ENCODE assay signal across 19 mouse cellular contexts in genomic region chr15:101239821-101240220, GRCm38 (mm10). TPM values are rescaled to one million over a fixed set of nuclear protein-coding genes. Genes with fewer than 3 reads are reported as not detected.
A peak's percentile ranks its signal among the peaks of the same experiment; 100 is the strongest.
DNase-seq lines count a peak whose midpoint lies in the region; ATAC-seq and TF ChIP-seq lines count a peak whose summit lies in the region.
"Had no signal": no experiment of that assay in that cellular context is flagged by ENCODE, and none has a peak within 500 bp of the region (broad histone marks: within the 10 kb centered on the region; RNA-seq: fewer than 3 reads in every experiment).

No protein-coding gene starts in this region.

- ATAC-seq in heart, embryonic 13.5 days (ENCODE audit: extremely low read depth, insufficient number of reproducible peaks, low FRiP score, low TSS enrichment), result no peak
- ATAC-seq: Patski had no signal

- no peak overlapping the region for H3K27ac ChIP-seq in heart, embryonic 13.5 days (replicated peaks)
- H3K27ac ChIP-seq in left cerebral cortex, adult 2 months, result peak overlapping the region; percentile 89
- H3K27ac ChIP-seq: hindbrain, embryonic 12.5 days; liver, embryonic 13.5 days; midbrain, embryonic 13.5 days had no signal

- no peaks in the 10 kb centered on the region for H3K36me3 ChIP-seq in heart, embryonic 13.5 days
- H3K36me3 ChIP-seq in myocyte (ENCODE audit: control insufficient read depth, insufficient read depth), result no peaks in the 10 kb centered on the region
- H3K36me3 ChIP-seq: embryonic facial prominence, embryonic 10.5 days; hindbrain, embryonic 12.5 days; liver, embryonic 13.5 days; midbrain, embryonic 13.5 days had no signal

- peak; percentile 49 for DNase-seq in cerebellum, adult 9-11 months
- no peak for DNase-seq in cerebellum, adult 9-10 months
- DNase-seq in heart, postnatal 25 days (ENCODE audit: low spot score), result no peak
- no peak for DNase-seq in left cerebral cortex, adult 2 months (ENCODE audit: extremely low spot score in 1 of 2, low spot score in 2 of 2)
- DNase-seq in left cerebral cortex, postnatal 4 days, result no peak
- DNase-seq in spleen, postnatal 36 days (ENCODE audit: low spot score in 2 of 2), result no peak
- DNase-seq: liver, embryonic 13.5 days; lung, adult 2 months; right cerebral cortex, postnatal 14 days had no signal

- intact Hi-C loops in heart, postnatal 25 days (cut with DNase I), result loop anchor here (1.0 to 10.0 kb wide), 4 partner anchors 27 to 745 kb away; no protein-coding TSS in a partner anchor
- intact Hi-C loops in left cerebral cortex, adult 2 months (cut with DNase I), result loop anchor here (1.0 kb wide), 3 partner anchors 17 to 75 kb away; no protein-coding TSS in a partner anchor
- intact Hi-C loops in left cerebral cortex, postnatal 4 days (cut with DNase I), result loop anchor here (1.0 to 2.0 kb wide), 2 partner anchors 43 to 77 kb away; no protein-coding TSS in a partner anchor

- TF ChIP-seq CTCF in left cerebral cortex, adult 2 months (IDR thresholded peaks at IDR 0.05), result no peak

- no peak overlapping the region for H3K4me3 ChIP-seq in heart, embryonic 13.5 days
- H3K4me3 ChIP-seq in left cerebral cortex, adult 2 months, result no peak overlapping the region
- no peak overlapping the region for H3K4me3 ChIP-seq in myocyte
- H3K4me3 ChIP-seq: liver, embryonic 13.5 days had no signal

- 81% methylated on average over 8 of the region's 8 CpGs for WGBS in heart, embryonic 13.5 days

- H3ac ChIP-seq in myocyte (ENCODE audit: control insufficient read depth, insufficient read length), result no peak overlapping the region

- TF ChIP-seq POLR2A in myocyte (IDR thresholded peaks at IDR 0.05; ENCODE audit: insufficient read length, low read depth), result no peak

- no peak overlapping the region for H3K4me2 ChIP-seq in heart, embryonic 13.5 days
- H3K4me2 ChIP-seq in myocyte (ENCODE audit: low read depth), result peak overlapping the region; percentile 47

- peaks cover 4% of the 10 kb centered on the region; the same call in 1 of the 2 replicates for H3K27me3 ChIP-seq in heart, embryonic 13.5 days (replicated peaks)
- no peaks in the 10 kb centered on the region for H3K27me3 ChIP-seq in myocyte (ENCODE audit: control insufficient read depth, insufficient read depth, insufficient read length)
- H3K27me3 ChIP-seq: Patski had no signal

- H3K9ac ChIP-seq in heart, embryonic 13.5 days, result 0 out of 2 replicates have a peak overlapping the region, but pooled peaks have one; percentile 33
- H3K9ac ChIP-seq: forebrain, postnatal 0 days; liver, embryonic 13.5 days had no signal

- H3K4me1 ChIP-seq in heart, embryonic 13.5 days, result peaks cover 51% of the 10 kb centered on the region

- H3K9me3 ChIP-seq in heart, embryonic 13.5 days, result no peaks in the 10 kb centered on the region
- H3K9me3 ChIP-seq: embryonic facial prominence, embryonic 10.5 days; hindbrain, embryonic 12.5 days; liver, embryonic 13.5 days; midbrain, embryonic 13.5 days had no signal

- H3K79me2 ChIP-seq in myocyte (ENCODE audit: control insufficient read depth, insufficient read depth), result no peaks in the 10 kb centered on the region

TF ChIP-seq in myocyte, 11 proteins besides CTCF, POLR2A, EP300 and RAD21:
- TF ChIP-seq TCF12 (IDR thresholded peaks at IDR 0.05; ENCODE audit: insufficient read depth, poor library complexity, severe bottlenecking) (no peak), REST (IDR thresholded peaks at IDR 0.05; ENCODE audit: insufficient read depth, insufficient read length) (no peak), CEBPB (IDR thresholded peaks at IDR 0.05; ENCODE audit: insufficient read depth, poor library complexity, severe bottlenecking) (no peak), MYOD1 (IDR thresholded peaks at IDR 0.05; ENCODE audit: control insufficient read depth in 1 of 3, insufficient read length in 2 of 3, low read depth in 2 of 3) (no peak), MYOG (IDR thresholded peaks at IDR 0.05; ENCODE audit: control insufficient read depth in 1 of 3, insufficient read depth in 1 of 3, insufficient read length in 2 of 3, low read depth in 2 of 3) (no peak), SRF (IDR thresholded peaks at IDR 0.05; ENCODE audit: control insufficient read depth, insufficient read length, low read depth) (no peak), E2F4 (IDR thresholded peaks at IDR 0.05; ENCODE audit: insufficient read depth) (no peak), POLR2AphosphoS2 (IDR thresholded peaks at IDR 0.05; ENCODE audit: insufficient read length, low read depth) (no peak), MAX (IDR thresholded peaks at IDR 0.05; ENCODE audit: low read depth) (no peak)

RNA-seq across cellular contexts. Expression of gene Nr4a1, which starts 14.2 kb away (rescaled TPM):
- polyA plus RNA-seq in heart, embryonic 13.5 days (2015; fragmentation: Nextera tagmentation; extraction: Ambion mirVana), result 10.4 and 10.8 TPM in 2 replicates
- 1 to 10 TPM; 5.5 to 6.3 TPM for total RNA-seq in heart, postnatal 25 days (2021)
- 100 to 1,000 TPM; 155 to 210 TPM for total RNA-seq in left cerebral cortex, adult 2 months (2021)
- 10 to 100 TPM; 20.1 to 22.6 TPM for total RNA-seq in left cerebral cortex, postnatal 4 days (2021)
- polyA plus RNA-seq in myocyte (2012; fragmentation: generic; extraction: Trizol), result 15.3 TPM

RNA-seq across cellular contexts. Expression of gene Grasp, which starts 15.8 kb away (rescaled TPM):
- 3.8 and 4.4 TPM in 2 replicates for polyA plus RNA-seq in heart, embryonic 13.5 days (2015; fragmentation: Nextera tagmentation; extraction: Ambion mirVana)
- 10 to 100 TPM in 1 of 2 experiments, 1 to 10 TPM in 1; 9.4 to 12.3 TPM for total RNA-seq in heart, postnatal 25 days (2021)
- 100 to 1,000 TPM in 1 of 2 experiments, 10 to 100 TPM in 1; 89.7 to 107 TPM for total RNA-seq in left cerebral cortex, adult 2 months (2021)
- total RNA-seq in left cerebral cortex, postnatal 4 days (2021), result 10 to 100 TPM; 12.3 to 13.5 TPM
- polyA plus RNA-seq in myocyte (2012; fragmentation: generic; extraction: Trizol), result 11.0 TPM
- polyA plus RNA-seq: activated CD4-positive, CD25-positive, alpha-beta regulatory T cell, adult 4 months had no signal

RNA-seq across cellular contexts. Expression of gene Atg101, which starts 44.3 kb away (rescaled TPM):
- 50.6 and 56.1 TPM in 2 replicates for polyA plus RNA-seq in heart, embryonic 13.5 days (2015; fragmentation: Nextera tagmentation; extraction: Ambion mirVana)
- total RNA-seq in heart, postnatal 25 days (2021), result 10 to 100 TPM; 21.5 to 25.0 TPM
- 10 to 100 TPM; 41.9 to 44.5 TPM for total RNA-seq in left cerebral cortex, adult 2 months (2021)
- total RNA-seq in left cerebral cortex, postnatal 4 days (2021), result 10 to 100 TPM; 36.5 to 37.1 TPM
- polyA plus RNA-seq in myocyte (2012; fragmentation: generic; extraction: Trizol), result 110 TPM

RNA-seq across cellular contexts. Expression of gene 6030408B16Rik, which starts 53.2 kb away (rescaled TPM):
- 2.4 and 3.0 TPM in 2 replicates for polyA plus RNA-seq in heart, embryonic 13.5 days (2015; fragmentation: Nextera tagmentation; extraction: Ambion mirVana)
- 1 to 10 TPM; 1.3 to 1.5 TPM for total RNA-seq in heart, postnatal 25 days (2021)
- under 1 TPM; 0.30 to 0.41 TPM for total RNA-seq in left cerebral cortex, adult 2 months (2021)
- under 1 TPM in 1 of 2 experiments, not detected in 1; 0.56 TPM for total RNA-seq in left cerebral cortex, postnatal 4 days (2021)
- polyA plus RNA-seq in myocyte (2012; fragmentation: generic; extraction: Trizol), result 0.16 TPM
- total RNA-seq: left cerebral cortex, postnatal 25 days; megakaryocyte, adult 5-6 weeks had no signal
- polyA plus RNA-seq: Patski had no signal

Comparison
In these comparisons a context has a peak if more than half of its experiments do, and no peak if none do; other contexts are left out.
1. RNA of gene Nr4a1, which starts 14.2 kb away (total RNA-seq): 155 to 210 TPM in left cerebral cortex, adult 2 months; 20.1 to 22.6 TPM in left cerebral cortex, postnatal 4 days and 5.5 to 6.3 TPM in heart, postnatal 25 days; every median in the first group is over 4 times any median in the second.
2. RNA of gene Grasp, which starts 15.8 kb away (total RNA-seq): 89.7 to 107 TPM in left cerebral cortex, adult 2 months; 12.3 to 13.5 TPM in left cerebral cortex, postnatal 4 days and 9.4 to 12.3 TPM in heart, postnatal 25 days; every median in the first group is over 4 times any median in the second.